Mouse (Mus musculus): ENCODE data around the gene Chst8. TPM values are rescaled to one million over a fixed set of nuclear protein-coding genes. Genes with fewer than 3 reads are reported as not detected.

Chst8 gene
- polyA plus RNA-seq, 1 experiment = 5.3 TPM

DNA sequence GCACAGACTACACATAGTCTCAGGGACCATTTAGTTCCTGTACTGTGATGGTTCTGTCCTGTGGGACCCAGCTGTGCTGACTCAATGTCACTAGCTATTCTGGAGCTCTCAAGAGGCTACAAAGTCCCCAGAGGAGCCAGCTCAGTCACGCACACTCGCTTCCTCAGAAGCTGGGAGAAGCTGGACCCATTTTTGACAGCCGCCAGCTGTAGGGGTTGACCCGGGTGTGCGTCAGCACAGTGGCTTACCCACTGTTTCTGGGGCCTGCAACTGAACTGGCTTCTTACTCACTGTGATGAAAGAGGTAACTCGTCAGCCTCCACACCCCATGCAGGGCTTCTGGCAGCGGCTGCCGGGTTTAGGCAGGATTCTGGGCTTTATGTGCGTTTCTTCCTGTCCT, 66.3 kb downstream of the Chst8 start:
- peak; percentile 23 for DNase-seq
- no peaks in the 10 kb centered on the region for H3K4me1 ChIP-seq (ENCODE audit: control insufficient read depth, insufficient read depth, low read length)

GRCm38 (mm10) chr7:34745426-34745825, 67.1 kb downstream of the Chst8 start:
- WGBS = 63% methylated on average over 9 of the region's 9 CpGs
- TF ChIP-seq CTCF (IDR thresholded peaks at IDR 0.05; ENCODE audit: insufficient read depth, low read length) = no peak
- TF ChIP-seq POLR2A (IDR thresholded peaks at IDR 0.05; ENCODE audit: borderline replicate concordance, extremely low read depth, low read depth, low read length) = no peak
- Histone ChIP-seq H3K4me3 (replicated peaks; ENCODE audit: extremely low read depth, low read depth, low read length) (no peak overlapping the region), H3K4me1 (ENCODE audit: control insufficient read depth, insufficient read depth, low read length) (no peaks in the 10 kb centered on the region)
- no peak for DNase-seq

More for the DNA sequence above, 66.3 kb downstream of the Chst8 start:
- no peak overlapping the region for H3K4me3 ChIP-seq (replicated peaks; ENCODE audit: extremely low read depth, low read depth, low read length)
- no peak for TF ChIP-seq CTCF (IDR thresholded peaks at IDR 0.05; ENCODE audit: insufficient read depth, low read length)
- no peak for TF ChIP-seq POLR2A (IDR thresholded peaks at IDR 0.05; ENCODE audit: borderline replicate concordance, extremely low read depth, low read depth, low read length)
- 44% methylated on average over 9 of the region's 9 CpGs for WGBS

DNA sequence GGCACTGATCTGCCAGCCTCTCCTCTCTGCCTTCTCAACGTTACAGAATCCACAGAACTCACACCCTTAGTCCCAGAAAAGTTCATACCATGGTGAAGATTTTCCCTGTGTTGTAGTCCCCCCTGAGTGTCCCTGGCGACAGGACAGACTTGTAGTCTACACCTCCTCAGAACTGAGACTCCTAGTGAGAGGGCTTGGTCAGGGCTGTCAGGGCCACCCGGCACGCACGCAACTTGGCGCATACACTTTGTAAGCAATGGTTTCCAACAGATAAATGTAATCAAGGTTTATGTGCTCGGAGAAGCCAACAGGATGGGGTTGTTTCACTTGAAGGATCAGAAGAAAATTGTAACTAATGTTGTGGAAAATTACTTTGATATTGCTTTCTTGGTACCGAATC, 67.5 kb downstream of the Chst8 start:
- TF ChIP-seq CTCF (IDR thresholded peaks at IDR 0.05; ENCODE audit: insufficient read depth, low read length) (no peak), POLR2A (IDR thresholded peaks at IDR 0.05; ENCODE audit: borderline replicate concordance, extremely low read depth, low read depth, low read length) (no peak)
- no peak for DNase-seq
- 70% methylated on average over 8 of the region's 8 CpGs for WGBS
- H3K4me1 ChIP-seq (ENCODE audit: control insufficient read depth, insufficient read depth, low read length) = no peaks in the 10 kb centered on the region
- no peak overlapping the region for H3K4me3 ChIP-seq (replicated peaks; ENCODE audit: extremely low read depth, low read depth, low read length)

GRCm38 (mm10) chr7:34743411-34744085, 69.0 kb downstream of the Chst8 start:
- WGBS = 77% methylated on average over 8 of the region's 8 CpGs
- H3K4me1 ChIP-seq (ENCODE audit: control insufficient read depth, insufficient read depth, low read length) = no peaks in the 10 kb centered on the region
- DNase-seq = no peak
- TF ChIP-seq POLR2A (IDR thresholded peaks at IDR 0.05; ENCODE audit: borderline replicate concordance, extremely low read depth, low read depth, low read length) = no peak
- TF ChIP-seq CTCF (IDR thresholded peaks at IDR 0.05; ENCODE audit: insufficient read depth, low read length) = no peak
- H3K4me3 ChIP-seq (replicated peaks; ENCODE audit: extremely low read depth, low read depth, low read length) = no peak overlapping the region

- TF ChIP-seq CTCF (IDR thresholded peaks at IDR 0.05; ENCODE audit: insufficient read depth, low read length) (no peak), POLR2A (IDR thresholded peaks at IDR 0.05; ENCODE audit: borderline replicate concordance, extremely low read depth, low read depth, low read length) (no peak)
- WGBS = 94% methylated on average over 8 of the region's 8 CpGs
- H3K4me3 ChIP-seq (replicated peaks; ENCODE audit: extremely low read depth, low read depth, low read length) = no peak overlapping the region
- no peak for DNase-seq
- no peaks in the 10 kb centered on the region for H3K4me1 ChIP-seq (ENCODE audit: control insufficient read depth, insufficient read depth, low read length)
These were observed 73.1 kb downstream of the Chst8 start for GRCm38 (mm10) chr7:34739371-34739770.

DNA sequence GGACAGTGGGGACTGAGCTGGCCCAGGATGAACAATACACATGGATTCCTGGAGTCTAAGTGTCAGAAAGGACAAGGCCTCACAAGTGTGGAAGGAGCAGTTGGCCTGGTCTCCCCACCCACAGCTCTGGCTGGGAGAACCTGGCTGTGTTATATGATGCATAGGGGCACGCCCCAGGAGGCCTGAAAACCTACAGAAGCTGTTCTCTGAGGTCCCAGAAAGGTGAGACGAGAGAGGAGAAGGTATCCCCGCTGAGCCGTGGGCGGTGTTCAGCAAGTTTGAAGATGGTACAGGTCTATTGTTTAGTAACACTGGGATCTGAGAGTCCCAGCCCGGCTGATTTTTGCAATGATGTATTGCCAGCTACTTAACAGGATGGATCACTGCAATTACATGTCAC, 75.3 kb downstream of the Chst8 start:
- H3K4me1 ChIP-seq (ENCODE audit: control insufficient read depth, insufficient read depth, low read length) = no peaks in the 10 kb centered on the region
- no peak for TF ChIP-seq CTCF (IDR thresholded peaks at IDR 0.05; ENCODE audit: insufficient read depth, low read length)
- TF ChIP-seq POLR2A (IDR thresholded peaks at IDR 0.05; ENCODE audit: borderline replicate concordance, extremely low read depth, low read depth, low read length) = no peak
- no peak for DNase-seq
- WGBS = 77% methylated on average over 6 of the region's 6 CpGs
- H3K4me3 ChIP-seq (replicated peaks; ENCODE audit: extremely low read depth, low read depth, low read length) = no peak overlapping the region

- Histone ChIP-seq H3K4me3 (replicated peaks; ENCODE audit: extremely low read depth, low read depth, low read length) (no peak overlapping the region), H3K4me1 (ENCODE audit: control insufficient read depth, insufficient read depth, low read length) (no peaks in the 10 kb centered on the region)
- no peak for TF ChIP-seq POLR2A (IDR thresholded peaks at IDR 0.05; ENCODE audit: borderline replicate concordance, extremely low read depth, low read depth, low read length)
- no peak for TF ChIP-seq CTCF (IDR thresholded peaks at IDR 0.05; ENCODE audit: insufficient read depth, low read length)
- WGBS = 83% methylated on average over 6 of the region's 6 CpGs
- no peak for DNase-seq
These were observed 78.2 kb downstream of the Chst8 start for GRCm38 (mm10) chr7:34734348-34734747.

DNA sequence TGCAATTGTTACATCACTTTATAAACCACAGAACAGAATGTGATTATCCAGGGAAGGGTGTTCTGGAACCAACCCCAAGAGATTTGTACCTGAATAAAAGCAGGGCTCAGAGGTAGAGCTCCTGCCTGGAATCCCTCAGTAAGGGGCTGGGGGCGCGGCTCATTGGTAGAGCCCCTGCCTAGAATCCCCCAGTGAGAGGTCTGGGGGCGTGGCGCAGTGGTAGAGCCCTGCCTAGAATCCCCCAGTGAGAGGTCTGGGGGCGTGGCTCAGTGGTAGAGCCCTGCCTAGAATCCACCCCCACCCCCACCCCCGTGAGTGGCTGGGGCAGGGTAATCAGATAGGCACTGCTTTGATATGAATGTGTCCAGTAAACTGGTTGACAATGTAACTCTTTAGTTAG, 83.6 kb downstream of the Chst8 start:
- no peak for DNase-seq
- WGBS = 52% methylated on average over 6 of the region's 6 CpGs
- H3K4me1 ChIP-seq (ENCODE audit: control insufficient read depth, insufficient read depth, low read length) = no peaks in the 10 kb centered on the region
- no peak overlapping the region for H3K4me3 ChIP-seq (replicated peaks; ENCODE audit: extremely low read depth, low read depth, low read length)
- TF ChIP-seq CTCF (IDR thresholded peaks at IDR 0.05; ENCODE audit: insufficient read depth, low read length) = no peak
- no peak for TF ChIP-seq POLR2A (IDR thresholded peaks at IDR 0.05; ENCODE audit: borderline replicate concordance, extremely low read depth, low read depth, low read length)

GRCm38 (mm10) chr7:34725206-34725605, 87.3 kb downstream of the Chst8 start:
- DNase-seq = no peak
- no peak for TF ChIP-seq POLR2A (IDR thresholded peaks at IDR 0.05; ENCODE audit: borderline replicate concordance, extremely low read depth, low read depth, low read length)
- no peak for TF ChIP-seq CTCF (IDR thresholded peaks at IDR 0.05; ENCODE audit: insufficient read depth, low read length)
- no peak overlapping the region for H3K4me3 ChIP-seq (replicated peaks; ENCODE audit: extremely low read depth, low read depth, low read length)
- 79% methylated on average over 4 of the region's 4 CpGs for WGBS
- peaks cover 3% of the 10 kb centered on the region for H3K4me1 ChIP-seq (ENCODE audit: control insufficient read depth, insufficient read depth, low read length)

GRCm38 (mm10) chr7:34722551-34723230, 89.8 kb downstream of the Chst8 start:
- peaks cover 3% of the 10 kb centered on the region for H3K4me1 ChIP-seq (ENCODE audit: control insufficient read depth, insufficient read depth, low read length)
- no peak for TF ChIP-seq CTCF (IDR thresholded peaks at IDR 0.05; ENCODE audit: insufficient read depth, low read length)
- TF ChIP-seq POLR2A (IDR thresholded peaks at IDR 0.05; ENCODE audit: borderline replicate concordance, extremely low read depth, low read depth, low read length) = no peak
- WGBS = 56% methylated on average over 11 of the region's 11 CpGs
- no peak for DNase-seq
- H3K4me3 ChIP-seq (replicated peaks; ENCODE audit: extremely low read depth, low read depth, low read length) = no peak overlapping the region

Measured in lung, adult 2 months (tissue).